Mouse (Mus musculus): ENCODE measurements around the gene Lrpap1. TPM values are rescaled to one million over a fixed set of nuclear protein-coding genes. Genes with fewer than 3 reads are reported as not detected.

Lrpap1 gene
- polyA plus RNA-seq, 2 experiments: 22.7 to 72.6 TPM

DNA sequence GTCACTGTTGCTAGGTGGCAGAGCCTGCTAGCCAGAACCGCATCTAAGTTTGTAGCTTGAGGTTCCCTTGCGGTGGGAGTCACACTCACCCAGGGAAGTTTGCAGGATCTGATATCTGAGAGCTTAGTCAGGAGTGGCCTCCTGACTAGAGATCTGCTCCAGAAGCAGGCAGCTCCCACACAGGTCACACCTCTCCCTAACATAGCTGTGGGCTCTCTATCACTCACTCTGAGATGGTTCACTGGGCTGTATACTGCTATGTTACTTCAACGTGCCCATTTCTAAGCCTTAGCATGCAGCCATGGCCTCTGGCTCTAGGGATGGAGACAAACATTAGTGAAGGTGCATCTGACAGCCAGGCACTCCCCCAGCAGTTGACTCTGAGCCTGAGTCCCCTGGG, 13.9 kb downstream of the Lrpap1 start:
- TF ChIP-seq CTCF (IDR thresholded peaks at IDR 0.05; ENCODE audit: low read depth) (no peak), EP300 (IDR thresholded peaks at IDR 0.05; ENCODE audit: low read depth) (no peak)
- 80% methylated on average over 3 of the region's 3 CpGs for WGBS (ENCODE audit: insufficient replicate concordance)
- no peaks in the 10 kb centered on the region for H3K9me3 ChIP-seq (ENCODE audit: control insufficient read depth, low read length)
- ATAC-seq (ENCODE audit: insufficient read depth): no peak
- H3K27me3 ChIP-seq (ENCODE audit: control insufficient read depth, insufficient read depth, low read length): no peaks in the 10 kb centered on the region
- peaks cover 21% of the 10 kb centered on the region for H3K36me3 ChIP-seq (replicated peaks; ENCODE audit: control insufficient read depth, insufficient read depth, low read depth)
- H3K4me3 ChIP-seq (ENCODE audit: insufficient read depth in 1 of 2, low read depth in 2 of 2, low read length in 2 of 2): no peak overlapping the region
- no peak overlapping the region for H3K4me2 ChIP-seq (ENCODE audit: low read depth)
- H3K4me1 ChIP-seq (replicated peaks; ENCODE audit: control insufficient read depth in 2 of 2, insufficient read depth in 2 of 2, low read length in 1 of 2): 0 out of 4 replicates have a peak, but pooled peaks cover 0 to 1% of the 10 kb centered on the region in 2 experiments
- no peak overlapping the region for H3K9ac ChIP-seq (replicated peaks)
- H3K27ac ChIP-seq: no peak overlapping the region
- DNase-seq (ENCODE audit: low read depth in 3 of 3, low spot score in 3 of 3): no peak

DNA sequence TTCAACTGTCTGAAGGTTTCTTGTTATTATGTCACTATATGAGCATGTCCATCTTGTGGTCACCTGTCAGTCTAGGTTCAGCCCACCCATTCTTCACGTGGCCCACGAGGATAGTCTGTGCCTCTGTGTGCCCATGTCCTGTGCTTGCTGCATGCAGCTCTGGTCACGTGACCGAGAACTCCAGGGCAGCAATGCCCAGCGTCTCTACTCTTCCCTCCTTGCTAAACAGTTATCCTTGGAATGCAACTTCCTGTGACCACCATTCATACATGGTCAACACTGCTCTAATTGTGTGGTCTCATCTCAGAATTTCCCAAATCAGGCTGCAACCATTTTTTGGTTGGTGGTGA, 16.0 kb downstream of the Lrpap1 start:
- Histone ChIP-seq H3K9ac (replicated peaks) (no peak overlapping the region), H3K4me1 (replicated peaks; ENCODE audit: control insufficient read depth in 2 of 2, insufficient read depth in 2 of 2, low read length in 1 of 2) (0 out of 4 replicates have a peak, but pooled peaks cover 0 to 1% of the 10 kb centered on the region in 2 experiments), H3K27ac (no peak overlapping the region), H3K27me3 (ENCODE audit: control insufficient read depth, insufficient read depth, low read length) (no peaks in the 10 kb centered on the region), H3K36me3 (replicated peaks; ENCODE audit: control insufficient read depth, insufficient read depth, low read depth) (peaks cover 17% of the 10 kb centered on the region), H3K4me3 (ENCODE audit: insufficient read depth in 1 of 2, low read depth in 2 of 2, low read length in 2 of 2) (no peak overlapping the region), H3K9me3 (ENCODE audit: control insufficient read depth, low read length) (no peaks in the 10 kb centered on the region), H3K4me2 (ENCODE audit: low read depth) (no peak overlapping the region)
- ATAC-seq (ENCODE audit: insufficient read depth) (no peak), DNase-seq (ENCODE audit: low read depth in 3 of 3, low spot score in 3 of 3) (no peak)
- TF ChIP-seq EP300 (IDR thresholded peaks at IDR 0.05; ENCODE audit: low read depth) (no peak), CTCF (IDR thresholded peaks at IDR 0.05; ENCODE audit: low read depth) (no peak)
- WGBS (ENCODE audit: insufficient replicate concordance): 66% methylated on average over 5 of the region's 5 CpGs

DNA sequence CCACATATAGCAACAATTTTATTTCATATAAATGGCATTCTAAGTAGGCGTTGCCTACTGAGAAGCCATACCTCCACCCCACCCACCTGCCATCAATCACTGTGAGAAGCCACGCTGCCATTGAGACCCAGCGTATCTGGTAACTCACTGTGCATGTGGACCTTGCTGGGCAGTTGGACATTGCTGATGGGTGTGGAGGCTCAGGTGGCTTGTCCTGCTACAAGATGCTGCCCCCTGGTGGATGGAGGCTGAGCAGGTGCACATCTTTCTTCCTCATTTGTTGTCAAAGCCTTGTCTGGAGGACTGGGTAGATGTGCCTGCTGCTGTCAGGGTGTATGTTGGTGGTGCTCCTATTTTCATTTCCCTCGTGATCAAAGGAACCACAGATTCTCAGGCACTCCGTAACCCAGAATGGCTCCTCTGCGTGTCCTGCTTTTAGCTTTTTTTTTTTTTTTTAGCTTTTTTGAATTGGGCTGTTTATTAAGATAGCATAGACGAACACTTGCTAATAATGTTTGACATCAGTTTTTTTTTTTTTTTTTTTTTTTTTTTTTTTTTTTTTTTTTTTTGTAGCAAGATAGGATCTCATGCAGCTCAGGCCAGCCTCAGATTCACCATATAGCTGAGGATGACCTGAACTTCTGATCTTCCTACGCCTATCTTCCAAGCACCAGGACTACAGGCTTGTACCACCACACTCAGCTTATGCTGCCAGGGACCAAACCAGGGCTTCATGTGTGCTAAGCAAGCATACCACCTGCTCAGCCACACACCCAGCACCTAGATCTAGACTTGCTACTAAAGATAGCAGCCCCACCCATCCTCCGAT, 16.6 kb downstream of the Lrpap1 start:
- Histone ChIP-seq H3K9me3 (ENCODE audit: control insufficient read depth, low read length) (no peaks in the 10 kb centered on the region), H3K4me3 (ENCODE audit: insufficient read depth in 1 of 2, low read depth in 2 of 2, low read length in 2 of 2) (no peak overlapping the region), H3K27me3 (ENCODE audit: control insufficient read depth, insufficient read depth, low read length) (no peaks in the 10 kb centered on the region), H3K36me3 (replicated peaks; ENCODE audit: control insufficient read depth, insufficient read depth, low read depth) (peaks cover 14% of the 10 kb centered on the region), H3K9ac (replicated peaks) (no peak overlapping the region), H3K4me2 (ENCODE audit: low read depth) (no peak overlapping the region), H3K4me1 (replicated peaks; ENCODE audit: control insufficient read depth in 2 of 2, insufficient read depth in 2 of 2, low read length in 1 of 2) (0 out of 4 replicates have a peak, but pooled peaks cover 0 to 1% of the 10 kb centered on the region in 2 experiments), H3K27ac (no peak overlapping the region)
- peak; percentile 98 for TF ChIP-seq CTCF (IDR thresholded peaks at IDR 0.05; ENCODE audit: low read depth)
- no peak for TF ChIP-seq EP300 (IDR thresholded peaks at IDR 0.05; ENCODE audit: low read depth)
- ATAC-seq (ENCODE audit: insufficient read depth) (no peak), DNase-seq (ENCODE audit: low read depth in 3 of 3, low spot score in 3 of 3) (peak; percentile 55 to 62 (median 60))
- WGBS (ENCODE audit: insufficient replicate concordance): 55% methylated on average over 9 of the region's 9 CpGs

DNA sequence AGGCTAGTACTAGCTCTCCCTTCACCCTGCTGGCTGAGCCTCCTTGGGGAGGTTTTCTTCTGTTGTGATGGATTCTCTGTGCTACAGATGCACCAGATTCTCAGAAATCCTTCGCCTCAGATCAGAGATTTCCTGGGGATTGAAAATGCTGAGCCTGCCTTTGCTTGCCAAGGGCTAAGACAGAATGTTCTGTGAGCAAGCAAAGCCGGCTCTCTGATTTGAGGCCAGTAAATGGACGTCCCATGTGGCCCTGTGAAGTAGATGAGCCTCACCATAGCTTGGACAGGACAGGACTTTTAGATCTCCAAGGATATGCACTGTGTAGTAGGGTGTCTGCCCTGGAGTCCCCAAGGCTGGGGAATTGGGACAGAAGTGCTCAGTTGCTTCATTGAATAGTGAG, 20.7 kb downstream of the Lrpap1 start:
- DNase-seq (ENCODE audit: low read depth in 3 of 3, low spot score in 3 of 3): no peak
- H3K27ac ChIP-seq: no peak overlapping the region
- H3K36me3 ChIP-seq (replicated peaks; ENCODE audit: control insufficient read depth, insufficient read depth, low read depth): no peaks in the 10 kb centered on the region
- 46% methylated on average over 3 of the region's 3 CpGs for WGBS (ENCODE audit: insufficient replicate concordance)
- no peak for ATAC-seq (ENCODE audit: insufficient read depth)
- no peaks in the 10 kb centered on the region for H3K27me3 ChIP-seq (ENCODE audit: control insufficient read depth, insufficient read depth, low read length)
- no peak overlapping the region for H3K4me2 ChIP-seq (ENCODE audit: low read depth)
- H3K4me3 ChIP-seq (ENCODE audit: insufficient read depth in 1 of 2, low read depth in 2 of 2, low read length in 2 of 2): no peak overlapping the region
- 0 out of 4 replicates have a peak, but pooled peaks cover 0 to 1% of the 10 kb centered on the region in 2 experiments for H3K4me1 ChIP-seq (replicated peaks; ENCODE audit: control insufficient read depth in 2 of 2, insufficient read depth in 2 of 2, low read length in 1 of 2)
- no peaks in the 10 kb centered on the region for H3K9me3 ChIP-seq (ENCODE audit: control insufficient read depth, low read length)
- no peak overlapping the region for H3K9ac ChIP-seq (replicated peaks)
- TF ChIP-seq CTCF (IDR thresholded peaks at IDR 0.05; ENCODE audit: low read depth) (no peak), EP300 (IDR thresholded peaks at IDR 0.05; ENCODE audit: low read depth) (no peak)

DNA sequence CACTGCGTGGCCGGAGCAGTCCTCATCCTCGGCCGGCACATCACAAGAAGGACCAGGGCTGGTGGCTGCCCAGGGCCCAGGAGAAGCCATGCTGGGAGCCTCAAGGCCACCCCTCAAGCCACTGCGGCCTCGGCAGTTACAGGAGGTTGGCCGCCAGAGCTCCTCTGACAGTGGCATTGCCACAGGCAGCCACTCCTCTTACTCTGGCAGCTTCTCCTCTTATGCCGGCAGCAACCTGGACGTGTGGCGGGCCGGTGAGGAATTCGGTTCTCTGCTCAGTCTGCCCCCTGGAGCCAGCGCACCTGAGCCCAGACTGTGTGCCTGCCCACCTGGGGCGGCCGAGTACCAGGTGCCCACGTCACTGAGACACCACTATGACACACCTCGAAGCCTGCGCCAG, 26.5 kb downstream of the Lrpap1 start:
- no peak for TF ChIP-seq EP300 (IDR thresholded peaks at IDR 0.05; ENCODE audit: low read depth)
- no peak for TF ChIP-seq CTCF (IDR thresholded peaks at IDR 0.05; ENCODE audit: low read depth)
- no peak overlapping the region for H3K4me2 ChIP-seq (ENCODE audit: low read depth)
- ATAC-seq (ENCODE audit: insufficient read depth): no peak

More for the DNA sequence above, 26.5 kb downstream of the Lrpap1 start:
- Histone ChIP-seq H3K27ac (no peak overlapping the region), H3K9ac (replicated peaks) (no peak overlapping the region), H3K4me1 (replicated peaks; ENCODE audit: control insufficient read depth in 2 of 2, insufficient read depth in 2 of 2, low read length in 1 of 2) (no peaks in the 10 kb centered on the region), H3K36me3 (replicated peaks; ENCODE audit: control insufficient read depth, insufficient read depth, low read depth) (no peaks in the 10 kb centered on the region), H3K4me3 (ENCODE audit: insufficient read depth in 1 of 2, low read depth in 2 of 2, low read length in 2 of 2) (no peak overlapping the region), H3K27me3 (ENCODE audit: control insufficient read depth, insufficient read depth, low read length) (no peaks in the 10 kb centered on the region; the same call in 1 of the 2 replicates), H3K9me3 (ENCODE audit: control insufficient read depth, low read length) (no peaks in the 10 kb centered on the region)
- DNase-seq (ENCODE audit: low read depth in 3 of 3, low spot score in 3 of 3): no peak
- 40% methylated on average over 18 of the region's 18 CpGs for WGBS (ENCODE audit: insufficient replicate concordance)

Data from liver, embryonic 14.5 days (tissue).